Mouse (Mus musculus) midbrain, embryonic 15.5 days (tissue): Measurements from ENCODE around the gene Fbxw11. TPM values are rescaled to one million over a fixed set of nuclear protein-coding genes. Genes with fewer than 3 reads are reported as not detected.

Source experiments
- ATAC-seq: fragments of 200-750 bp; cut with Nextera tagmentation; replicated peaks from 2 replicates; pipeline ENCODE4 v1.8.0; 2017; ENCODE audit warnings: moderate TSS enrichment
- H3K27ac ChIP-seq: fragments of 300-500 bp; sonication (generic); 2 replicates; pipeline ENCODE4 v1.5.1; 2015; ENCODE audit warnings: mild to moderate bottlenecking, inconsistent platforms
- H3K27me3 ChIP-seq: fragments of 300-500 bp; sonication (generic); replicated peaks from 2 replicates; pipeline ENCODE4 v1.6.1; 2015; ENCODE audit warnings: inconsistent platforms
- H3K36me3 ChIP-seq: fragments of 300-500 bp; sonication (generic); replicated peaks from 2 replicates; pipeline ENCODE4 v1.6.1; 2015; ENCODE audit warnings: inconsistent platforms
- H3K4me1 ChIP-seq: fragments of 300-500 bp; sonication (generic); 2 replicates; pipeline ENCODE4 v1.6.1; 2015; ENCODE audit warnings: inconsistent platforms
- H3K4me2 ChIP-seq: fragments of 300-500 bp; sonication (generic); 2 replicates; pipeline ENCODE4 v1.6.1; 2015; ENCODE audit warnings: inconsistent platforms, mild to moderate bottlenecking, moderate library complexity
- H3K4me3 ChIP-seq: fragments of 300-500 bp; sonication (generic); 2 replicates; pipeline ENCODE4 v1.5.1; 2015; ENCODE audit warnings: mild to moderate bottlenecking, inconsistent platforms
- H3K9ac ChIP-seq: fragments of 300-500 bp; sonication (generic); 2 replicates; pipeline ENCODE4 v1.6.1; 2015; ENCODE audit warnings: mild to moderate bottlenecking, inconsistent platforms
- H3K9me3 ChIP-seq: fragments of 300-500 bp; sonication (generic); 2 replicates; pipeline ENCODE4 v1.6.1; 2016; ENCODE audit warnings: inconsistent platforms
- WGBS: fragments of 180-500 bp; shearing (Covaris S2); methylation state at CpG from one replicate; pipeline ENCODE4 v1.1.7; 2015; ENCODE audit warnings: mixed read lengths; 5-methylcytosine and 5-hydroxymethylcytosine counted together
- polyA plus RNA-seq: library from polyadenylated mRNA; unstranded; fragments of >200 nt; fragmentation: Nextera tagmentation; extraction: Ambion mirVana; gene quantifications from 2 replicates; pipeline ENCODE4 v1.2.1, GENCODE M21; 2015

Gene Fbxw11
- 120 and 126 TPM in 2 replicates for polyA plus RNA-seq

- H3K9ac ChIP-seq, result peak within 1 kb of the TSS; percentile 98
- H3K36me3 ChIP-seq, result no peaks in the 10 kb centered on the region
- peak within 1 kb of the TSS; percentile 84 for H3K4me3 ChIP-seq
- WGBS, result under 1% methylated on average over 58 of the region's 64 CpGs
- H3K27me3 ChIP-seq, result no peaks in the 10 kb centered on the region
- peak within 1 kb of the TSS; percentile 53 for H3K4me2 ChIP-seq
- ATAC-seq, result peak; percentile 96
- peak within 1 kb of the TSS; percentile 98 for H3K27ac ChIP-seq
- H3K9me3 ChIP-seq, result no peaks in the 10 kb centered on the region
- H3K4me1 ChIP-seq, result peaks cover 23% of the 10 kb centered on the region
These were observed at the start of gene Fbxw11 for GRCm38 (mm10) chr11:32642249-32642876. TSS of gene Fbxw11 (plus strand) at chr11:32642724.

- peaks cover 12% of the 10 kb centered on the region; the same call in 1 of the 2 replicates for H3K4me1 ChIP-seq
- no peak overlapping the region for H3K4me3 ChIP-seq
- no peak overlapping the region for H3K4me2 ChIP-seq
- WGBS, result 76% methylated on average over 7 of the region's 7 CpGs
- H3K36me3 ChIP-seq, result no peaks in the 10 kb centered on the region
- no peak for ATAC-seq
- no peaks in the 10 kb centered on the region for H3K9me3 ChIP-seq
- H3K27ac ChIP-seq, result no peak overlapping the region
- no peaks in the 10 kb centered on the region for H3K27me3 ChIP-seq
- no peak overlapping the region for H3K9ac ChIP-seq
These were observed 49.4 kb upstream of the Fbxw11 start for GRCm38 (mm10) chr11:32593081-32593480.

DNA sequence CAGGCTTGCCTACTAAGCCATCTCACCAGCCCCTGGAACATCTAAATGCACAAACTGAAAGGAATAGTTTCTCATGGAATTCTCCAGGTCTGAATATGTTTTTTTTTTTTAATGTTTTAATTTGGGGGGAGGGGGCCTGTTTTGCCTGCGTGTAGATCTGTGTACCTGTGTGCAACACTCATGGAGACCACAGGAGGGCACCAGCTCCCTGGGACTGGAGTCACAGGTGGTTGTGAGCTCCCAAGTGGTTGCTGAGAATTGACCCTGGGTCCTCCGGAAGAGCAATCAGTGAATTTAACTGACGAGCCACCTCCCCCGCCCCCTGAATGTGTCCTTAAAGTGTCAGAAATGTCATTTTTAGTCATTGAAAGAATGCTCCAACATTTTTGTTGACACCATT is 48.4 kb upstream of the Fbxw11 start:
- WGBS, result 94% methylated on average over 4 of the region's 4 CpGs
- Histone ChIP-seq H3K27me3 (no peaks in the 10 kb centered on the region), H3K4me1 (peaks cover 8% of the 10 kb centered on the region; the same call in 1 of the 2 replicates)

GRCm38 (mm10) chr11:32600371-32600770 is 42.2 kb upstream of the Fbxw11 start:
- ATAC-seq, result no peak
- H3K27me3 ChIP-seq, result no peaks in the 10 kb centered on the region
- H3K4me1 ChIP-seq, result no peaks in the 10 kb centered on the region
- 93% methylated on average over 6 of the region's 6 CpGs for WGBS
- no peaks in the 10 kb centered on the region for H3K9me3 ChIP-seq
- no peak overlapping the region for H3K9ac ChIP-seq
- H3K36me3 ChIP-seq, result no peaks in the 10 kb centered on the region
- no peak overlapping the region for H3K4me3 ChIP-seq
- H3K27ac ChIP-seq, result no peak overlapping the region
- no peak overlapping the region for H3K4me2 ChIP-seq

More for the DNA sequence above, 48.4 kb upstream of the Fbxw11 start:
- Histone ChIP-seq H3K9me3 (no peaks in the 10 kb centered on the region), H3K9ac (no peak overlapping the region), H3K36me3 (no peaks in the 10 kb centered on the region), H3K4me3 (no peak overlapping the region), H3K4me2 (no peak overlapping the region), H3K27ac (no peak overlapping the region)
- no peak for ATAC-seq

- Histone ChIP-seq H3K27me3 (no peaks in the 10 kb centered on the region), H3K9me3 (no peaks in the 10 kb centered on the region), H3K27ac (no peak overlapping the region), H3K9ac (no peak overlapping the region), H3K4me2 (no peak overlapping the region), H3K4me3 (no peak overlapping the region), H3K4me1 (no peaks in the 10 kb centered on the region), H3K36me3 (no peaks in the 10 kb centered on the region)
- WGBS, result 37% methylated on average over 11 of the region's 12 CpGs
- no peak for ATAC-seq
These were observed 40.8 kb upstream of the Fbxw11 start for GRCm38 (mm10) chr11:32601528-32602323.

DNA sequence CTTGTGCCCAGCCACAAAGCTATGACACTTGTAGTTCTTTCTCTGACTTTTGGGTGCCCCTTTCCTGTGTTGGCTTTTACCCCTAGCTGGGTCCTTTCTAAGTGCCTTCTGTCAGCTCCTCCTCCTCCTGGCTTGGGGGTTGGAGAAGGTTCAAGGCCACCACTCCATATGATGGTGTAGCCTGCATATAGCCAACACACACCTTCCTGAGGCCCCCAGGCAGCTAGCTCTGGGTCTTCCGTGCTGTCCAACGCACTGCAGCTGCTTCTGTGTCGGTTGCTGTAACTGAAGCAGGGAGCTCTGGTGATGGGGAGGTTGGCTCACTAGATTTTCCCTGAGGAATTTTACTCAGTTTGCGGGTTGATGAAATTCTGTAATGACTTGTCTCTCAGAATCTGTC is 37.9 kb upstream of the Fbxw11 start:
- H3K27me3 ChIP-seq, result no peaks in the 10 kb centered on the region
- no peaks in the 10 kb centered on the region for H3K36me3 ChIP-seq
- no peak overlapping the region for H3K9ac ChIP-seq
- no peak overlapping the region for H3K4me3 ChIP-seq
- no peak for ATAC-seq
- 0 out of 2 replicates have a peak overlapping the region, but pooled peaks have one; percentile 8 for H3K27ac ChIP-seq
- 62% methylated on average over 4 of the region's 4 CpGs for whole genome bisulfite sequencing
- H3K9me3 ChIP-seq, result no peaks in the 10 kb centered on the region
- H3K4me2 ChIP-seq, result no peak overlapping the region
- H3K4me1 ChIP-seq, result no peaks in the 10 kb centered on the region

- no peak overlapping the region for H3K4me3 ChIP-seq
- H3K9ac ChIP-seq, result no peak overlapping the region
- H3K4me1 ChIP-seq, result no peaks in the 10 kb centered on the region
- no peaks in the 10 kb centered on the region for H3K36me3 ChIP-seq
- ATAC-seq, result no peak
- H3K4me2 ChIP-seq, result no peak overlapping the region
- no peak overlapping the region for H3K27ac ChIP-seq
- no peaks in the 10 kb centered on the region for H3K9me3 ChIP-seq
- 71% methylated on average over 7 of the region's 7 CpGs for WGBS
- no peaks in the 10 kb centered on the region for H3K27me3 ChIP-seq
These were observed 37.2 kb upstream of the Fbxw11 start for GRCm38 (mm10) chr11:32605131-32605860.

- 90% methylated on average over 3 of the region's 3 CpGs for WGBS
- H3K36me3 ChIP-seq, result no peaks in the 10 kb centered on the region
- no peak overlapping the region for H3K4me3 ChIP-seq
- H3K9me3 ChIP-seq, result no peaks in the 10 kb centered on the region
- no peak overlapping the region for H3K9ac ChIP-seq
- ATAC-seq, result no peak
- no peaks in the 10 kb centered on the region for H3K4me1 ChIP-seq
- no peak overlapping the region for H3K27ac ChIP-seq
- H3K4me2 ChIP-seq, result no peak overlapping the region
- no peaks in the 10 kb centered on the region for H3K27me3 ChIP-seq
These were observed 36.6 kb upstream of the Fbxw11 start for GRCm38 (mm10) chr11:32605907-32606306.

GRCm38 (mm10) chr11:32607319-32607718 is 35.2 kb upstream of the Fbxw11 start:
- no peak overlapping the region for H3K27ac ChIP-seq
- H3K9ac ChIP-seq, result no peak overlapping the region
- no peaks in the 10 kb centered on the region for H3K27me3 ChIP-seq
- ATAC-seq, result no peak
- no peak overlapping the region for H3K4me3 ChIP-seq
- no peaks in the 10 kb centered on the region for H3K4me1 ChIP-seq
- no peaks in the 10 kb centered on the region for H3K36me3 ChIP-seq
- H3K4me2 ChIP-seq, result no peak overlapping the region
- no peaks in the 10 kb centered on the region for H3K9me3 ChIP-seq

DNA sequence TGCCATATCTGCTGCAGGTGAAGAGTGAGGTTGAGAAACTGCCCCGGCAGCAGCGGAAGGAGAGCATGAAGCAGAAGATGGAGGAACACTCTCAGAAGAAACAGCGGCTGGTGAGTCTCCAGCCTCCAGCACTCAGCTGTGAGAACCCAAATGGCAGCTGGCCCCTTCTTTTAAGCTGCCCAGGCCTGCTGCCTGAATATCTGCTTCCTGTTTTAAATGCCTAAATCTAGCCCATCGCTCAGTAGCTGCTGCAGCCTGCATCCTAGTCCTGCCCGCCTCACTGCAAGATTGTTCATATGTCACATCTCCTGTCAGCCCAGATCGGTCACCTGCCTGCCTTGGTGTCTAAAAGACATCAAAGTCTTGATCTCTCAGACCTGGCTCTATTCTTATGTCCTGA is 31.9 kb upstream of the Fbxw11 start:
- Histone ChIP-seq H3K9ac (no peak overlapping the region), H3K9me3 (no peaks in the 10 kb centered on the region), H3K4me3 (no peak overlapping the region), H3K4me1 (no peaks in the 10 kb centered on the region), H3K4me2 (no peak overlapping the region), H3K27ac (no peak overlapping the region), H3K27me3 (no peaks in the 10 kb centered on the region), H3K36me3 (no peaks in the 10 kb centered on the region)
- 93% methylated on average over 6 of the region's 6 CpGs for WGBS
- no peak for ATAC-seq

- no peaks in the 10 kb centered on the region for H3K9me3 ChIP-seq
These were observed 30.2 kb upstream of the Fbxw11 start for GRCm38 (mm10) chr11:32612304-32612703.

GRCm38 (mm10) chr11:32614463-32614862 is 28.1 kb upstream of the Fbxw11 start:
- H3K27me3 ChIP-seq, result no peaks in the 10 kb centered on the region
- 95% methylated on average over 29 of the region's 29 CpGs for WGBS
- no peaks in the 10 kb centered on the region for H3K36me3 ChIP-seq
- H3K9me3 ChIP-seq, result no peaks in the 10 kb centered on the region
- peaks cover 3% of the 10 kb centered on the region; the same call in 1 of the 2 replicates for H3K4me1 ChIP-seq
- no peak overlapping the region for H3K4me3 ChIP-seq
- no peak overlapping the region for H3K9ac ChIP-seq
- no peak for ATAC-seq
- H3K4me2 ChIP-seq, result no peak overlapping the region
- H3K27ac ChIP-seq, result no peak overlapping the region

More at GRCm38 (mm10) chr11:32612304-32612703, 30.2 kb upstream of the Fbxw11 start:
- no peak for ATAC-seq
- Histone ChIP-seq H3K9ac (no peak overlapping the region), H3K4me1 (no peaks in the 10 kb centered on the region), H3K4me3 (no peak overlapping the region), H3K4me2 (no peak overlapping the region), H3K27me3 (no peaks in the 10 kb centered on the region), H3K27ac (no peak overlapping the region), H3K36me3 (no peaks in the 10 kb centered on the region)
- WGBS, result 78% methylated on average over 6 of the region's 6 CpGs
